Mouse (Mus musculus): ENCODE data around the gene Unc45a. TPM values are rescaled to one million over a fixed set of nuclear protein-coding genes. Genes with fewer than 3 reads are reported as not detected.

Unc45a gene
- polyA plus RNA-seq, 1 experiment from 2014 or later, result 40.8 TPM

DNA sequence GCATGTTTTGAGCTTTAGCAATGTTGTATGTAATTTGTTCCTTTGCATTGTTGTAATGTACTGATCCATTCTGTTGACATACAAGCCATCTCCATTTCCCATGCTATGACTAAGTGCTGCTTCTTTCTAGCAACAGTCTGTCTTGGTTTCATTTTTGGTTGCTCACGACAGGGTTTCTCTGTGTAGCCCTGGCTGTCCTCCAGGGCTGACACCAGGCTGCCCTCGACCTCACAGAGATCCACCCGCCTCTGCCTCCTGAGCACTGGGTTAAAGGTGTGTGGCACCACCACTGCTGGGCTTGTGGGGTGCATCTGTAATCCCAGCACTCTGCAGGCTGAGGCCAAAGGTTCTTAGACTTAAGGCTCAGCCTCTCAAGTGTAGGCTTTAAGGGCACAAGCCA, 41.2 kb downstream of the Unc45a start:
- 82% methylated on average over 3 of the region's 3 CpGs for WGBS
- no peak overlapping the region for H3K4me2 ChIP-seq (ENCODE audit: low read depth, low read length)
- no peak overlapping the region for H3K9ac ChIP-seq (ENCODE audit: low read length)
- no peaks in the 10 kb centered on the region for H3K9me3 ChIP-seq (ENCODE audit: control insufficient read depth, low read length)
- no peaks in the 10 kb centered on the region for H3K27me3 ChIP-seq (ENCODE audit: control insufficient read depth, insufficient read depth, low read depth, low read length)
- no peak for ATAC-seq (ENCODE audit: low read depth)
- H3K27ac ChIP-seq (ENCODE audit: low read length), result no peak overlapping the region
- peaks cover 12% of the 10 kb centered on the region for H3K4me1 ChIP-seq (replicated peaks; ENCODE audit: control insufficient read depth, insufficient read depth, low read length)
- H3K4me3 ChIP-seq (ENCODE audit: low read length), result no peak overlapping the region
- H3K36me3 ChIP-seq (ENCODE audit: control insufficient read depth, insufficient read depth, low read length), result peaks cover 27% of the 10 kb centered on the region

- no peak overlapping the region for H3K4me2 ChIP-seq (ENCODE audit: low read depth, low read length)
- H3K27ac ChIP-seq (ENCODE audit: low read length), result no peak overlapping the region
- 91% methylated on average over 4 of the region's 4 CpGs for WGBS
- H3K9me3 ChIP-seq (ENCODE audit: control insufficient read depth, low read length), result no peaks in the 10 kb centered on the region
- no peak for ATAC-seq (ENCODE audit: low read depth)
- no peaks in the 10 kb centered on the region for H3K27me3 ChIP-seq (ENCODE audit: control insufficient read depth, insufficient read depth, low read depth, low read length)
- peaks cover 12% of the 10 kb centered on the region for H3K4me1 ChIP-seq (replicated peaks; ENCODE audit: control insufficient read depth, insufficient read depth, low read length)
- no peak overlapping the region for H3K4me3 ChIP-seq (ENCODE audit: low read length)
- no peak overlapping the region for H3K9ac ChIP-seq (ENCODE audit: low read length)
- H3K36me3 ChIP-seq (ENCODE audit: control insufficient read depth, insufficient read depth, low read length), result peaks cover 20% of the 10 kb centered on the region
Measured at GRCm38 (mm10) chr7:80298754-80299153, 42.1 kb downstream of the Unc45a start.

GRCm38 (mm10) chr7:80297041-80297440, 43.8 kb downstream of the Unc45a start:
- Histone ChIP-seq H3K4me2 (ENCODE audit: low read depth, low read length) (no peak overlapping the region), H3K4me3 (ENCODE audit: low read length) (no peak overlapping the region)
- 80% methylated on average over 3 of the region's 3 CpGs for WGBS

DNA sequence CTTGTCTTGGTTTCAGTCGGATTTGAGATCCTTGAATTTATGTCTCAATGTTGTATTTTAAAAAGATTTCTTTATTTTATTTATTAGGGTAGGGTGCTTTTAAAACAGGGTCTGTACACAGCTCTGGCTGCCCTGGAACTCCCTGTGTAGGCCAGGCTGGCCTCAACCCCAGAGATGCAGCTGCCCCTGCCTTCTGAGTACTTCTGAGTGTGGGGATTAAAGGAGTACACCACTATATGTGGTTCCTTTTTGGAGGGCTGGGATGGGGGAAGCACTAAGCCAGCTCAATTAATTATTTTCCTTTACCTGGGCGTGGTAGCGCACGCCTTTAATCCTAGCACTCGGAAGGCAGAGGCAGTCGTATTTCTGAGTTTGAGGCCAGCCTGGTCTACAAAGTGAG, 44.3 kb downstream of the Unc45a start:
- Histone ChIP-seq H3K9ac (ENCODE audit: low read length) (no peak overlapping the region), H3K27me3 (ENCODE audit: control insufficient read depth, insufficient read depth, low read depth, low read length) (no peaks in the 10 kb centered on the region), H3K27ac (ENCODE audit: low read length) (no peak overlapping the region), H3K4me3 (ENCODE audit: low read length) (no peak overlapping the region; the same call in 1 of the 2 replicates), H3K9me3 (ENCODE audit: control insufficient read depth, low read length) (no peaks in the 10 kb centered on the region), H3K4me2 (ENCODE audit: low read depth, low read length) (peak overlapping the region; percentile 70), H3K36me3 (ENCODE audit: control insufficient read depth, insufficient read depth, low read length) (peaks cover 11% of the 10 kb centered on the region), H3K4me1 (replicated peaks; ENCODE audit: control insufficient read depth, insufficient read depth, low read length) (peaks cover 12% of the 10 kb centered on the region)
- ATAC-seq (ENCODE audit: low read depth), result no peak
- 88% methylated on average over 6 of the region's 6 CpGs for WGBS

More at GRCm38 (mm10) chr7:80297041-80297440, 43.8 kb downstream of the Unc45a start:
- H3K27ac ChIP-seq (ENCODE audit: low read length), result no peak overlapping the region
- peaks cover 15% of the 10 kb centered on the region for H3K36me3 ChIP-seq (ENCODE audit: control insufficient read depth, insufficient read depth, low read length)
- H3K9ac ChIP-seq (ENCODE audit: low read length), result no peak overlapping the region
- H3K27me3 ChIP-seq (ENCODE audit: control insufficient read depth, insufficient read depth, low read depth, low read length), result no peaks in the 10 kb centered on the region
- H3K9me3 ChIP-seq (ENCODE audit: control insufficient read depth, low read length), result no peaks in the 10 kb centered on the region
- H3K4me1 ChIP-seq (replicated peaks; ENCODE audit: control insufficient read depth, insufficient read depth, low read length), result peaks cover 12% of the 10 kb centered on the region
- ATAC-seq (ENCODE audit: low read depth), result no peak

DNA sequence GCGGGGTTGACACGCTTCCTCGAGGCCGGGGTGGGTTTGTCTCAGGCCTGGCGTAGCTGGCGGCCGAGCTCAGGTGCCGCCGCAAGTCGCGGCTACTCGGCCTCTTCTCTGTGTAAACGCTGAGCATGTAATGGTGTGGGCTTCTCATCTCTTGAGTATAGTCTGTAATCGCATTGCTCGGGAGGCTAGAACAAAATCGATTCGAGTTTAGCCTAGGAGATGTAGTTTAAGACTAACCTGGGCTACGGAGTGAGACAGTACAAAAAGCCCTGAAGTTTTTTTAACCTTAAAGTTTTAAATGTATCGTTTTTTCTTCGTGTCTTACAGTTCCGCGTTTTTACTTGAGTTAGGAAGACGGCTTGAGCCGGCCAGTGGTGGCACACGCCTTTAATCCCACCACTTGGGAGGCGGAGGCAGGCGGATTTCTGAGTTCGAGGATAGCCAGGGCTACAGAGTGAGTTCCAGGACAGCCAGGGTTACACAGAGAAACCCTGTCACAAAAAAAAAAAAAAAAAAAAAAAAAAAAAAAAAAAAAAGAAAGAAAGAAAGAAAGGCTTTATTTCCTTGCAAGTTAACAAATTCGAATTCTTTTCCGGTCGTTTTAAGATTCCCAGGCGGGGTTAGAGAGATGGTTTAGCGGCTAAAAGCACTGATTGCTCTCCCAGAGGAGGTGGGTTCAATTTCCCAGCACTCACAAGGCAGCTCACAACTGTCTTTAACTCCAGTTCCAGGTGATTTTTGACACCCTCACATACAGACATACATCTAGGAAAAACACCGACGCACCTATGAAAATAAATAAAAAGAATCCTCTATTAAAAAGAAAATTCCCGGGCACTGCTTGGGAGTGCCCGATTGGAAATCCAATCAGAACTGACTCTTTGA, 45.8 kb downstream of the Unc45a start:
- ATAC-seq (ENCODE audit: low read depth), result peak; percentile 56

DNA sequence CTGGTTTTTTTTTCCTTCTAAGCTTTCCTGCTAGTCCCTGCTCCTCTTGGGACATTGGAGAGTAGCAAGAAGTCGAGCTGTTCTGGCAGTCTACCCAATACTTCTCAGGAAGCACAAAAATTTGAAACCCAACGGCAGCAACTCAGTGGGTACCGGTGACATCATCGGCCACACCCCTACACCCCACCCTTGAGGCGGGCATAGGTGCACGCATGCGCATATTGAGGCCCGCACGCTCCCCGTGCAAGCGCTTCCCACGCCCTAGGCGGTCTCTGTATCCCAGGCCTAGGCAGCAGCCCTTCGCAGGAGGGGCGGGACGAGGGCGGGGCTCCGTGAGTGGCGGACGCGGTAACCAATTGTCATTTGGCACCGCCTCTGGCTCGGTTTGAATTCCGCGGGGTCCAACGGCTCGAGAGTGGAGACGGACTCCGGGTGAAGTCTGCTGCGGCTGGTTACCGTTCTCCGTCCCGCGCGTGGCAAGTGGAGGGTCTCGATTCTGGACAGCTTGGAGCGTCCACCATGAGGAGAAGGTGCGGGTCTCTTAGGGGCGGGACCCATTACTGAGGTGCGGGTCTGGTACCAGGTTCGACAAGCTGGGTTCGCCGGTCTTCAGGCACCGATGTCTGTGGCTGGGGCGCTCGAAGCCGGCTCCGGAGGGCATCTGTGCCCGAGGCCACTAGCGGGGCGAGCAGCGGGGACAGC, 46.6 kb downstream of the Unc45a start, which contains the start of gene Prc1:
Gene Prc1, plus strand, starts transcription at position 389 of the 702 bp plus-strand sequence.
- Histone ChIP-seq H3K36me3 (ENCODE audit: control insufficient read depth, insufficient read depth, low read length) (peaks cover 5% of the 10 kb centered on the region), H3K27me3 (ENCODE audit: control insufficient read depth, insufficient read depth, low read depth, low read length) (no peaks in the 10 kb centered on the region), H3K27ac (ENCODE audit: low read length) (peak within 1 kb of the TSS; percentile 93), H3K4me1 (replicated peaks; ENCODE audit: control insufficient read depth, insufficient read depth, low read length) (peaks cover 12% of the 10 kb centered on the region), H3K4me2 (ENCODE audit: low read depth, low read length) (peak within 1 kb of the TSS; percentile 70), H3K9ac (ENCODE audit: low read length) (peak within 1 kb of the TSS; percentile 90), H3K9me3 (ENCODE audit: control insufficient read depth, low read length) (no peaks in the 10 kb centered on the region), H3K4me3 (ENCODE audit: low read length) (peak within 1 kb of the TSS; percentile 92)
- peak; percentile 100 for ATAC-seq (ENCODE audit: low read depth)
- WGBS, result under 1% methylated on average over 52 of the region's 52 CpGs

More for the DNA sequence above, 45.8 kb downstream of the Unc45a start:
- Histone ChIP-seq H3K36me3 (ENCODE audit: control insufficient read depth, insufficient read depth, low read length) (peaks cover 5% of the 10 kb centered on the region), H3K9ac (ENCODE audit: low read length) (peak overlapping the region; percentile 90), H3K4me1 (replicated peaks; ENCODE audit: control insufficient read depth, insufficient read depth, low read length) (peaks cover 12% of the 10 kb centered on the region), H3K27ac (ENCODE audit: low read length) (peak overlapping the region; percentile 93), H3K27me3 (ENCODE audit: control insufficient read depth, insufficient read depth, low read depth, low read length) (no peaks in the 10 kb centered on the region), H3K4me2 (ENCODE audit: low read depth, low read length) (peak overlapping the region; percentile 70), H3K9me3 (ENCODE audit: control insufficient read depth, low read length) (no peaks in the 10 kb centered on the region), H3K4me3 (ENCODE audit: low read length) (peak overlapping the region; percentile 92)
- 4% methylated on average over 37 of the region's 37 CpGs for WGBS

DNA sequence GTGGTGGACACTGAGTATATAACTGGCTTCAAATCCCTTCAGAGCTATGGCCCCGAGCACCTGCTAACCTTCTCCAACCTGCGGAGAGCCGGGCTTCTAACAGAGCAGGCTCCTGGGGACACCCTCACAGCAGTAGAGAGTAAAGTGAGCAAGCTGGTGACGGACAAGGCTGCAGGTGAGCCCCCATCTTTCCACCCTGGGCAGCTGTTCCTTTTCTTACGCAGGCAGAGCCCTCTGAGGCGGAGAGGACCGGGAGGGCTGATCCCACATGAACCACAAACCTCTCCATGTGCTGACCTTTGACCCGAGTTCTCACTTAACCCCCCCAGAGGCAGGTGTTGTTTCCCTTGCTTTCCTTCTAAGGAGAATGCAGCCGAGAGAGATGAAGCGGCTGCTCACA, 53.1 kb downstream of the Unc45a start:
- H3K36me3 ChIP-seq (ENCODE audit: control insufficient read depth, insufficient read depth, low read length), result peaks cover 24% of the 10 kb centered on the region
- H3K27ac ChIP-seq (ENCODE audit: low read length), result no peak overlapping the region
- no peak overlapping the region for H3K4me3 ChIP-seq (ENCODE audit: low read length)
- WGBS, result 72% methylated on average over 10 of the region's 10 CpGs
- H3K9me3 ChIP-seq (ENCODE audit: control insufficient read depth, low read length), result no peaks in the 10 kb centered on the region
- H3K9ac ChIP-seq (ENCODE audit: low read length), result no peak overlapping the region
- ATAC-seq (ENCODE audit: low read depth), result no peak
- no peaks in the 10 kb centered on the region for H3K27me3 ChIP-seq (ENCODE audit: control insufficient read depth, insufficient read depth, low read depth, low read length)
- H3K4me2 ChIP-seq (ENCODE audit: low read depth, low read length), result no peak overlapping the region
- no peaks in the 10 kb centered on the region for H3K4me1 ChIP-seq (replicated peaks; ENCODE audit: control insufficient read depth, insufficient read depth, low read length)

DNA sequence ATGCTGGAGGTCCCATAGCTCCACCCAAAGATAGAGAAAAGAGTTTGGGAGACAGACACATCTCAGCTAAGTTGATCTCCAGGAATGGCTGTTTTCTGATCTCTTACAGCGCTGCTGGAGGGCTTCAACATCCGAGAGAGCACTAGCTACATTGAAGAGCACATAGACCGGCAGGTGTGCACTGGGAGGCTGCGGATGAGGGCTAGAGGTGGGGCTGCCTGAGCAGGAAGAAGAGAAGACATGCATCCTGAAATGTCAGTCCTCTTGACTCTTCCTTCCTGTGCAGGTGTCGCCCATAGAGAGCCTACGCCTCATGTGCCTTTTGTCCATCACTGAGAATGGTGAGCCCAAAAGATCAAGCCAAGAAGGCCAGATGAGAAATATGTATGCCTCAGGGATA, 55.1 kb downstream of the Unc45a start:
- no peaks in the 10 kb centered on the region for H3K27me3 ChIP-seq (ENCODE audit: control insufficient read depth, insufficient read depth, low read depth, low read length)
- no peaks in the 10 kb centered on the region for H3K4me1 ChIP-seq (replicated peaks; ENCODE audit: control insufficient read depth, insufficient read depth, low read length)
- H3K36me3 ChIP-seq (ENCODE audit: control insufficient read depth, insufficient read depth, low read length), result peaks cover 24% of the 10 kb centered on the region
- no peaks in the 10 kb centered on the region for H3K9me3 ChIP-seq (ENCODE audit: control insufficient read depth, low read length)
- H3K4me3 ChIP-seq (ENCODE audit: low read length), result no peak overlapping the region
- H3K27ac ChIP-seq (ENCODE audit: low read length), result no peak overlapping the region
- ATAC-seq (ENCODE audit: low read depth), result no peak
- no peak overlapping the region for H3K9ac ChIP-seq (ENCODE audit: low read length)
- 89% methylated on average over 6 of the region's 6 CpGs for WGBS
- H3K4me2 ChIP-seq (ENCODE audit: low read depth, low read length), result no peak overlapping the region

DNA sequence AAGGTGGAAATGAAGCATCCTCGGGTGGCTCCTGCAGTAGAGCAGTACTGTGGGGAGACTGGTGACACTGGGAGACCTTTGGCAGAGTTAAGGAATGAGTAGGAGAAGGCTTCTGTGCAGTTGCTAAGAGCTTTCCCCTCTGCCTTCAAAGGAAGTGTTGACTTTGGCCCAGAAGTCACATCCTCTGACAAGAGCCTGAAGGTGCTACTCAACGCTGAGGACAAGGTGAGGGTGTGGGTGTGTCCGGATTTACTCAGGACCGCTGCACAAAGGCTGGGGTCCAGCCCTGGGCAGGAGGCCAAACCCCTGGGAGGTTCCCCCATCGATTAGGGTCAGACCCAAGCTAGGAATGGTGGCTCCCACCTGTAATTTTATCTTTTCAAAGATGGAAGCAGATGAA, 56.4 kb downstream of the Unc45a start:
- Histone ChIP-seq H3K9me3 (ENCODE audit: control insufficient read depth, low read length) (no peaks in the 10 kb centered on the region), H3K4me2 (ENCODE audit: low read depth, low read length) (no peak overlapping the region), H3K9ac (ENCODE audit: low read length) (no peak overlapping the region), H3K4me3 (ENCODE audit: low read length) (no peak overlapping the region), H3K36me3 (ENCODE audit: control insufficient read depth, insufficient read depth, low read length) (peaks cover 19% of the 10 kb centered on the region), H3K27me3 (ENCODE audit: control insufficient read depth, insufficient read depth, low read depth, low read length) (no peaks in the 10 kb centered on the region), H3K4me1 (replicated peaks; ENCODE audit: control insufficient read depth, insufficient read depth, low read length) (no peaks in the 10 kb centered on the region), H3K27ac (ENCODE audit: low read length) (no peak overlapping the region)
- 69% methylated on average over 5 of the region's 5 CpGs for WGBS
- no peak; the same call in 1 of the 2 replicates for ATAC-seq (ENCODE audit: low read depth)

Measured in lung, embryonic 16.5 days (tissue).